Mouse (Mus musculus): Measurements from ENCODE around the gene Pitx3.

- no peak for TF ChIP-seq POLR2A (IDR thresholded peaks at IDR 0.05; ENCODE audit: insufficient read depth, low read depth, low read length)
- TF ChIP-seq CTCF (IDR thresholded peaks at IDR 0.05; ENCODE audit: insufficient read depth, low read depth, low read length): peak; percentile 58
Observed at GRCm38 (mm10) chr19:46136639-46137580, 11.2 kb downstream of the Pitx3 start.
